Mouse (Mus musculus): ENCODE data around the gene Thsd4.

DNA sequence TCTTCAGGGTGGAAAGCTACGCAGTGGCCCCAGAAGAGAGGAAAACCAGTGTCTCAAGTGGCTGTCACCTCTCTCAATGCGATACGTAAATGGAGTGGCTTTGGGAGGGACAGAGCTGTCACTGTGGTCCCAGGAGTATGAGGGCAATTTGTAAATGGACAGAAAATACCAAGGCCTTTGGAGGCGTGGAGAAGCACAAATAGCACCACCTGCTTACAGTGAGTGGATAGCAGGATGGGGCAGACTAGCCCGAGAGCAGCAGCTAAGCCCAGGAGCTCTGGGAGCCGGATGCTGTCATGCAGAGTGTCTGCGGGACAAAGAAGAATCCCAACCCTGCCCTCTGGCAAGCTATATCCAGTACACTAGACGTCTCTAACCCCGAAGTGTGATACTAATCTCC, 397.7 kb downstream of the Thsd4 start:
- TF ChIP-seq CTCF (IDR thresholded peaks at IDR 0.05; ENCODE audit: low read depth, low read length): no peak
- TF ChIP-seq POLR2A (IDR thresholded peaks at IDR 0.05; ENCODE audit: extremely low read depth, insufficient read depth, low read length): no peak
